Mouse (Mus musculus): ENCODE measurements around the gene Dnaaf1.

DNA sequence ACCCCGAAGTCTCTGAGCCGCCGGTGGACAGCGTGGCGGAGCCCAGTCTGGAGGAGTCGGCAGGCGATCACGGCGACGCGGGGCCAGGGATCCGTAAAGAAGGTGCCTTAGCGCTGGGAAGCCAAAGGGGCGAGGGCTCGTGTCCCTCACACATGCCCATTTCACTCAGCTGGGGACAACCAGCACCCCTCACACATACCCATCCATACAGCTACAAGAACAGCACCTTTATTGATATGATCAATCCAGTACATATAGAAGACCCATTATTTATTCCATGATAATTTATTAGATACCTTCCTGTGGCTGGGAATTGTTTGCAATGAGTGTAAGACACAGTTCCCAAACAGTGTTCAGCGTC, 311 bp downstream of the Dnaaf1 start:
- TF ChIP-seq POLR2A (IDR thresholded peaks at IDR 0.05; ENCODE audit: insufficient read depth, low read depth, low read length), result no peak
- no peak for TF ChIP-seq CTCF (IDR thresholded peaks at IDR 0.05)
- no peak for TF ChIP-seq EP300 (IDR thresholded peaks at IDR 0.05; ENCODE audit: insufficient read depth, low read depth, low read length)

All from heart, adult 2 months (tissue).